Mouse (Mus musculus): ENCODE data around the gene Grin2b. TPM values are rescaled to one million over a fixed set of nuclear protein-coding genes. Genes with fewer than 3 reads are reported as not detected.

The Grin2b gene
- polyA plus RNA-seq, 1 experiment from 2014 or later = 87.8 TPM

GRCm38 (mm10) chr6:135914608-135915007, 258.7 kb downstream of the Grin2b start:
- H3K27ac ChIP-seq (ENCODE audit: low read depth, low read length) = no peak overlapping the region
- no peak overlapping the region for H3K4me3 ChIP-seq (ENCODE audit: low read depth, low read length)
- no peak for ATAC-seq (ENCODE audit: low read depth)
- H3K27me3 ChIP-seq (ENCODE audit: control insufficient read depth, insufficient read depth, low read length) = no peaks in the 10 kb centered on the region
- no peaks in the 10 kb centered on the region for H3K9me3 ChIP-seq (ENCODE audit: control insufficient read depth, low read length)
- H3K4me1 ChIP-seq (ENCODE audit: control insufficient read depth, insufficient read depth, low read length) = no peaks in the 10 kb centered on the region
- no peak overlapping the region for H3K4me2 ChIP-seq (ENCODE audit: low read depth, low read length)
- H3K36me3 ChIP-seq (ENCODE audit: control insufficient read depth, insufficient read depth, low read length) = no peaks in the 10 kb centered on the region
- 95% methylated on average over 5 of the region's 5 CpGs for WGBS
- no peak overlapping the region for H3K9ac ChIP-seq (replicated peaks; ENCODE audit: low read depth, low read length)

GRCm38 (mm10) chr6:135912114-135912513, 261.2 kb downstream of the Grin2b start:
- Histone ChIP-seq H3K36me3 (ENCODE audit: control insufficient read depth, insufficient read depth, low read length) (no peaks in the 10 kb centered on the region), H3K4me1 (ENCODE audit: control insufficient read depth, insufficient read depth, low read length) (no peaks in the 10 kb centered on the region), H3K27me3 (ENCODE audit: control insufficient read depth, insufficient read depth, low read length) (no peaks in the 10 kb centered on the region), H3K4me2 (ENCODE audit: low read depth, low read length) (no peak overlapping the region), H3K4me3 (ENCODE audit: low read depth, low read length) (no peak overlapping the region), H3K9ac (replicated peaks; ENCODE audit: low read depth, low read length) (no peak overlapping the region), H3K9me3 (ENCODE audit: control insufficient read depth, low read length) (no peaks in the 10 kb centered on the region), H3K27ac (ENCODE audit: low read depth, low read length) (no peak overlapping the region)
- 71% methylated on average over 3 of the region's 3 CpGs for WGBS
- no peak for ATAC-seq (ENCODE audit: low read depth)

GRCm38 (mm10) chr6:135911131-135911530, 262.2 kb downstream of the Grin2b start:
- Histone ChIP-seq H3K9ac (replicated peaks; ENCODE audit: low read depth, low read length) (no peak overlapping the region), H3K27me3 (ENCODE audit: control insufficient read depth, insufficient read depth, low read length) (no peaks in the 10 kb centered on the region), H3K4me3 (ENCODE audit: low read depth, low read length) (no peak overlapping the region), H3K27ac (ENCODE audit: low read depth, low read length) (no peak overlapping the region), H3K9me3 (ENCODE audit: control insufficient read depth, low read length) (no peaks in the 10 kb centered on the region), H3K36me3 (ENCODE audit: control insufficient read depth, insufficient read depth, low read length) (no peaks in the 10 kb centered on the region), H3K4me1 (ENCODE audit: control insufficient read depth, insufficient read depth, low read length) (no peaks in the 10 kb centered on the region), H3K4me2 (ENCODE audit: low read depth, low read length) (no peak overlapping the region)
- ATAC-seq (ENCODE audit: low read depth) = no peak
- 69% methylated on average over 6 of the region's 6 CpGs for WGBS

- 21% methylated on average over 20 of the region's 20 CpGs for WGBS
- peak; percentile 88 for ATAC-seq (ENCODE audit: low read depth)
- no peak overlapping the region for H3K27ac ChIP-seq (ENCODE audit: low read depth, low read length)
These were observed 265.6 kb downstream of the Grin2b start for GRCm38 (mm10) chr6:135907540-135908320.

GRCm38 (mm10) chr6:135907137-135907536, 266.2 kb downstream of the Grin2b start:
- no peaks in the 10 kb centered on the region for H3K36me3 ChIP-seq (ENCODE audit: control insufficient read depth, insufficient read depth, low read length)
- 80% methylated on average over 8 of the region's 8 CpGs for WGBS
- H3K4me2 ChIP-seq (ENCODE audit: low read depth, low read length) = no peak overlapping the region
- no peaks in the 10 kb centered on the region for H3K9me3 ChIP-seq (ENCODE audit: control insufficient read depth, low read length)
- no peak overlapping the region for H3K4me3 ChIP-seq (ENCODE audit: low read depth, low read length)
- H3K27me3 ChIP-seq (ENCODE audit: control insufficient read depth, insufficient read depth, low read length) = no peaks in the 10 kb centered on the region
- no peak overlapping the region for H3K27ac ChIP-seq (ENCODE audit: low read depth, low read length)
- no peaks in the 10 kb centered on the region for H3K4me1 ChIP-seq (ENCODE audit: control insufficient read depth, insufficient read depth, low read length)
- ATAC-seq (ENCODE audit: low read depth) = peak; percentile 19; the same call in 1 of the 2 replicates
- H3K9ac ChIP-seq (replicated peaks; ENCODE audit: low read depth, low read length) = no peak overlapping the region

More at GRCm38 (mm10) chr6:135907540-135908320, 265.6 kb downstream of the Grin2b start:
- Histone ChIP-seq H3K36me3 (ENCODE audit: control insufficient read depth, insufficient read depth, low read length) (no peaks in the 10 kb centered on the region), H3K4me2 (ENCODE audit: low read depth, low read length) (no peak overlapping the region), H3K27me3 (ENCODE audit: control insufficient read depth, insufficient read depth, low read length) (no peaks in the 10 kb centered on the region), H3K4me3 (ENCODE audit: low read depth, low read length) (no peak overlapping the region), H3K9ac (replicated peaks; ENCODE audit: low read depth, low read length) (no peak overlapping the region), H3K9me3 (ENCODE audit: control insufficient read depth, low read length) (no peaks in the 10 kb centered on the region), H3K4me1 (ENCODE audit: control insufficient read depth, insufficient read depth, low read length) (no peaks in the 10 kb centered on the region)

- Histone ChIP-seq H3K4me1 (ENCODE audit: control insufficient read depth, insufficient read depth, low read length) (no peaks in the 10 kb centered on the region), H3K27ac (ENCODE audit: low read depth, low read length) (no peak overlapping the region), H3K36me3 (ENCODE audit: control insufficient read depth, insufficient read depth, low read length) (no peaks in the 10 kb centered on the region), H3K4me2 (ENCODE audit: low read depth, low read length) (no peak overlapping the region), H3K27me3 (ENCODE audit: control insufficient read depth, insufficient read depth, low read length) (no peaks in the 10 kb centered on the region), H3K9ac (replicated peaks; ENCODE audit: low read depth, low read length) (no peak overlapping the region), H3K4me3 (ENCODE audit: low read depth, low read length) (no peak overlapping the region), H3K9me3 (ENCODE audit: control insufficient read depth, low read length) (no peaks in the 10 kb centered on the region)
- no peak for ATAC-seq (ENCODE audit: low read depth)
- WGBS = 80% methylated on average over 5 of the region's 5 CpGs
These were observed 268.9 kb downstream of the Grin2b start for GRCm38 (mm10) chr6:135904391-135904790.

- Histone ChIP-seq H3K27me3 (ENCODE audit: control insufficient read depth, insufficient read depth, low read length) (no peaks in the 10 kb centered on the region), H3K4me3 (ENCODE audit: low read depth, low read length) (no peak overlapping the region), H3K9me3 (ENCODE audit: control insufficient read depth, low read length) (no peaks in the 10 kb centered on the region), H3K9ac (replicated peaks; ENCODE audit: low read depth, low read length) (no peak overlapping the region), H3K27ac (ENCODE audit: low read depth, low read length) (no peak overlapping the region), H3K4me1 (ENCODE audit: control insufficient read depth, insufficient read depth, low read length) (no peaks in the 10 kb centered on the region), H3K4me2 (ENCODE audit: low read depth, low read length) (no peak overlapping the region), H3K36me3 (ENCODE audit: control insufficient read depth, insufficient read depth, low read length) (no peaks in the 10 kb centered on the region)
- 85% methylated on average over 10 of the region's 10 CpGs for WGBS
- ATAC-seq (ENCODE audit: low read depth) = no peak
These were observed 272.9 kb downstream of the Grin2b start for GRCm38 (mm10) chr6:135900410-135900809.

- 85% methylated on average over 10 of the region's 10 CpGs for WGBS
- H3K4me1 ChIP-seq (ENCODE audit: control insufficient read depth, insufficient read depth, low read length) = no peaks in the 10 kb centered on the region
- H3K4me2 ChIP-seq (ENCODE audit: low read depth, low read length) = no peak overlapping the region
- ATAC-seq (ENCODE audit: low read depth) = no peak
- no peak overlapping the region for H3K9ac ChIP-seq (replicated peaks; ENCODE audit: low read depth, low read length)
- no peak overlapping the region for H3K4me3 ChIP-seq (ENCODE audit: low read depth, low read length)
- H3K36me3 ChIP-seq (ENCODE audit: control insufficient read depth, insufficient read depth, low read length) = no peaks in the 10 kb centered on the region
- H3K27ac ChIP-seq (ENCODE audit: low read depth, low read length) = no peak overlapping the region
- no peaks in the 10 kb centered on the region for H3K9me3 ChIP-seq (ENCODE audit: control insufficient read depth, low read length)
- no peaks in the 10 kb centered on the region for H3K27me3 ChIP-seq (ENCODE audit: control insufficient read depth, insufficient read depth, low read length)
These were observed 274.1 kb downstream of the Grin2b start for GRCm38 (mm10) chr6:135899225-135899624.

- H3K27me3 ChIP-seq (ENCODE audit: control insufficient read depth, insufficient read depth, low read length) = no peaks in the 10 kb centered on the region
- no peaks in the 10 kb centered on the region for H3K36me3 ChIP-seq (ENCODE audit: control insufficient read depth, insufficient read depth, low read length)
- no peak for ATAC-seq (ENCODE audit: low read depth)
- H3K27ac ChIP-seq (ENCODE audit: low read depth, low read length) = no peak overlapping the region
- 33% methylated on average over 1 of the region's 1 CpGs for WGBS
- H3K9me3 ChIP-seq (ENCODE audit: control insufficient read depth, low read length) = no peaks in the 10 kb centered on the region
- no peak overlapping the region for H3K9ac ChIP-seq (replicated peaks; ENCODE audit: low read depth, low read length)
- H3K4me1 ChIP-seq (ENCODE audit: control insufficient read depth, insufficient read depth, low read length) = no peaks in the 10 kb centered on the region
- H3K4me2 ChIP-seq (ENCODE audit: low read depth, low read length) = no peak overlapping the region
- no peak overlapping the region for H3K4me3 ChIP-seq (ENCODE audit: low read depth, low read length)
These were observed 278.5 kb downstream of the Grin2b start for GRCm38 (mm10) chr6:135894793-135895228.

Data from neural tube, embryonic 14.5 days (tissue).